Mouse (Mus musculus): ENCODE measurements around the gene Trim13. TPM values are rescaled to one million over a fixed set of nuclear protein-coding genes. Genes with fewer than 3 reads are reported as not detected.
A peak's percentile ranks its signal among the peaks of the same experiment; 100 is the strongest.
"Not testable (repeated sequence)": the region's sequence is repeated elsewhere in the genome, so short reads cannot be mapped to it uniquely, and the experiment has no call there.

The Trim13 gene
- total and polyA plus RNA-seq, 3 experiments, result 0.18 to 4.6 (median 4.2) TPM

- no peaks in the 10 kb centered on the region for H3K9me3 ChIP-seq (replicated peaks)
- H3K36me3 ChIP-seq (replicated peaks), result peaks cover 10% of the 10 kb centered on the region
- DNase-seq (ENCODE audit: low spot score) (no peak), ATAC-seq (ENCODE audit: extremely low read depth, insufficient number of reproducible peaks, low FRiP score, poor library complexity, severe bottlenecking) (no peak)
- no peak overlapping the region for H3K4me3 ChIP-seq (ENCODE audit: low read depth, low read length)
- H3K27me3 ChIP-seq (ENCODE audit: insufficient read depth, low read length), result peaks cover 3% of the 10 kb centered on the region; the same call in 1 of the 2 replicates
- peaks cover 21% of the 10 kb centered on the region for H3K4me1 ChIP-seq (ENCODE audit: insufficient read depth, low read depth, low read length)
- TF ChIP-seq GATA2 (IDR thresholded peaks at IDR 0.05; ENCODE audit: borderline replicate concordance, low read depth, low read length) (no peak), TAL1 (conservative IDR thresholded peaks at IDR 0.05; ENCODE audit: low read depth, low read length) (no peak), CTCF (IDR thresholded peaks at IDR 0.05; ENCODE audit: low read depth, low read length) (no peak), GATA1 (IDR thresholded peaks at IDR 0.05; ENCODE audit: borderline replicate concordance, low read length) (no peak), POLR2AphosphoS5 (IDR thresholded peaks at IDR 0.05; ENCODE audit: insufficient replicate concordance, low read depth, low read length) (no peak)
Measured at GRCm38 (mm10) chr14:61596719-61597426, 1.2 kb upstream of the Trim13 start.

GRCm38 (mm10) chr14:61599057-61599806, 1.2 kb downstream of the Trim13 start:
- Histone ChIP-seq H3K4me3 (ENCODE audit: low read depth, low read length) (peak overlapping the region; percentile 76), H3K9me3 (replicated peaks) (no peaks in the 10 kb centered on the region), H3K27me3 (ENCODE audit: insufficient read depth, low read length) (peaks cover 3% of the 10 kb centered on the region; the same call in 1 of the 2 replicates), H3K4me1 (ENCODE audit: insufficient read depth, low read depth, low read length) (peaks cover 23% of the 10 kb centered on the region), H3K36me3 (replicated peaks) (peaks cover 17% of the 10 kb centered on the region)
- ATAC-seq (ENCODE audit: extremely low read depth, insufficient number of reproducible peaks, low FRiP score, poor library complexity, severe bottlenecking), result peak; percentile 28; the same call in 1 of the 2 replicates
- DNase-seq (ENCODE audit: low spot score), result peak; percentile 76
- no peak for TF ChIP-seq GATA1 (IDR thresholded peaks at IDR 0.05; ENCODE audit: borderline replicate concordance, low read length)
- no peak for TF ChIP-seq TAL1 (conservative IDR thresholded peaks at IDR 0.05; ENCODE audit: low read depth, low read length)
- TF ChIP-seq GATA2 (IDR thresholded peaks at IDR 0.05; ENCODE audit: borderline replicate concordance, low read depth, low read length), result no peak
- no peak for TF ChIP-seq CTCF (IDR thresholded peaks at IDR 0.05; ENCODE audit: low read depth, low read length)
- no peak for TF ChIP-seq POLR2AphosphoS5 (IDR thresholded peaks at IDR 0.05; ENCODE audit: insufficient replicate concordance, low read depth, low read length)

- Histone ChIP-seq H3K4me1 (ENCODE audit: insufficient read depth, low read depth, low read length) (peaks cover 23% of the 10 kb centered on the region), H3K9me3 (replicated peaks) (no peaks in the 10 kb centered on the region), H3K4me3 (ENCODE audit: low read depth, low read length) (no peak overlapping the region), H3K36me3 (replicated peaks) (peaks cover 26% of the 10 kb centered on the region), H3K27me3 (ENCODE audit: insufficient read depth, low read length) (peaks cover under 1% of the 10 kb centered on the region; the same call in 1 of the 2 replicates)
- ATAC-seq (ENCODE audit: extremely low read depth, insufficient number of reproducible peaks, low FRiP score, poor library complexity, severe bottlenecking) (no peak), DNase-seq (ENCODE audit: low spot score) (no peak)
- no peak for TF ChIP-seq GATA2 (IDR thresholded peaks at IDR 0.05; ENCODE audit: borderline replicate concordance, low read depth, low read length)
- TF ChIP-seq TAL1 (conservative IDR thresholded peaks at IDR 0.05; ENCODE audit: low read depth, low read length), result no peak
- TF ChIP-seq POLR2AphosphoS5 (IDR thresholded peaks at IDR 0.05; ENCODE audit: insufficient replicate concordance, low read depth, low read length), result no peak
- TF ChIP-seq GATA1 (IDR thresholded peaks at IDR 0.05; ENCODE audit: borderline replicate concordance, low read length), result no peak
- TF ChIP-seq CTCF (IDR thresholded peaks at IDR 0.05; ENCODE audit: low read depth, low read length), result no peak
Measured at GRCm38 (mm10) chr14:61601348-61601747, 3.3 kb downstream of the Trim13 start.

DNA sequence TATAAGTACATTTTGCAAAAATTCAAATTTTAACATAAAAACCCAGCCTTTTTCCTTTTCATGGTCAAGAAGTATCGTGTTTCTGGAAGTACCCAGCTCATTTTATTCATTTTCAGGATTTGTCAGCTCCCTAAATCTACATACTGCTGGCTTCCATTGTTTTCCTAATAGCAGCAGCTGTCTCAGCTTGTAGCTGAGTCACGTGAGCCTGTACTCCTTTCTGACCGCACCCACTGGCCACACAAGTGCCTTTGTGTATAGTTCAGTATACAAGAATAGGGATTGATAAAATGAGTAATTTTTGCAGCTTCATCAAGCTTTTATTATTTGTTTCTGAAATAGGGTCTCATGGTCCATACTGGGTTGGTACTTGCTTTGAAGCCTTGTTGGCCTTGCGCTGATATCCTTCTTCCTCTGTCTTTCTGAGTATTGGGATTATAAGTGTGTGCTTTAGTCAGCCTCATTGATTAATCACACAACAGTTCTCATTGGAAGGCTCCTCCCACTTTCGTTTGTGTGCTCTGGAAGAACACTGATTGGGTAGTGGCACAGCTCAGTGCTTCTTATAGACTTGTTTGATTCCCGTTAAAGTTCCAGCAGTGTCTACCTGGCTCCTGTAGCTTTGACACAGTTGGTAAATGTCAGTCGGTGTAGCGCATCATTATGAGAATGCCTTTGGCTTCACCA, 5.2 kb downstream of the Trim13 start:
- no peak for DNase-seq (ENCODE audit: low spot score)
- peaks cover 20% of the 10 kb centered on the region for H3K4me1 ChIP-seq (ENCODE audit: insufficient read depth, low read depth, low read length)
- H3K36me3 ChIP-seq (replicated peaks), result peaks cover 30% of the 10 kb centered on the region
- no peak overlapping the region for H3K4me3 ChIP-seq (ENCODE audit: low read depth, low read length)
- H3K9me3 ChIP-seq (replicated peaks), result no peaks in the 10 kb centered on the region
- no peak for ATAC-seq (ENCODE audit: extremely low read depth, insufficient number of reproducible peaks, low FRiP score, poor library complexity, severe bottlenecking)
- no peaks in the 10 kb centered on the region for H3K27me3 ChIP-seq (ENCODE audit: insufficient read depth, low read length)
- TF ChIP-seq POLR2AphosphoS5 (IDR thresholded peaks at IDR 0.05; ENCODE audit: insufficient replicate concordance, low read depth, low read length) (no peak), GATA2 (IDR thresholded peaks at IDR 0.05; ENCODE audit: borderline replicate concordance, low read depth, low read length) (no peak)

DNA sequence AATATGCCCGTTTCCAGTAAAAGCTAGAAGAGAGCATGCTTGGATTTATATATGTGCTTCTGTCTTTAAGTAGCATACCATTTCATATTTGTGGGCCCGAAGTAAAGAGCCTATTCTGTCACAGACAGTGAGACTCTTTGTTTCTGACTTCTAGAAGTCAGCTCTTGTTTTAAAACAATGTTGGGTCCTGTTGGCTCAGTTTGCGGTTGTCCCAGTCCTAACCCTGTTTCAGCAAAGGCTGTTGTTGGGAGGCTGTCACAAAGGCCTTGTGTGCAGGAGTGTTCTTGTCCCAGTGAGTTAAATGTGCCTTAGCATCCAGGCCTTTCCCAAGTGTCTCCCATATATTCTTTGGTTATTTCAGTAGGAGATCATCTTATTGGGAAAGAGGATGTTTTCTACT, 6.0 kb downstream of the Trim13 start:
- H3K27me3 ChIP-seq (ENCODE audit: insufficient read depth, low read length), result no peaks in the 10 kb centered on the region
- H3K36me3 ChIP-seq (replicated peaks), result peaks cover 30% of the 10 kb centered on the region
- TF ChIP-seq GATA2 (IDR thresholded peaks at IDR 0.05; ENCODE audit: borderline replicate concordance, low read depth, low read length), result no peak
- no peak for TF ChIP-seq CTCF (IDR thresholded peaks at IDR 0.05; ENCODE audit: low read depth, low read length)
- TF ChIP-seq TAL1 (conservative IDR thresholded peaks at IDR 0.05; ENCODE audit: low read depth, low read length), result no peak
- no peak for TF ChIP-seq GATA1 (IDR thresholded peaks at IDR 0.05; ENCODE audit: borderline replicate concordance, low read length)
- no peak for TF ChIP-seq POLR2AphosphoS5 (IDR thresholded peaks at IDR 0.05; ENCODE audit: insufficient replicate concordance, low read depth, low read length)
- no peak for ATAC-seq (ENCODE audit: extremely low read depth, insufficient number of reproducible peaks, low FRiP score, poor library complexity, severe bottlenecking)
- DNase-seq (ENCODE audit: low spot score), result no peak
- H3K4me1 ChIP-seq (ENCODE audit: insufficient read depth, low read depth, low read length), result peaks cover 15% of the 10 kb centered on the region
- H3K4me3 ChIP-seq (ENCODE audit: low read depth, low read length), result no peak overlapping the region
- H3K9me3 ChIP-seq (replicated peaks), result no peaks in the 10 kb centered on the region

DNA sequence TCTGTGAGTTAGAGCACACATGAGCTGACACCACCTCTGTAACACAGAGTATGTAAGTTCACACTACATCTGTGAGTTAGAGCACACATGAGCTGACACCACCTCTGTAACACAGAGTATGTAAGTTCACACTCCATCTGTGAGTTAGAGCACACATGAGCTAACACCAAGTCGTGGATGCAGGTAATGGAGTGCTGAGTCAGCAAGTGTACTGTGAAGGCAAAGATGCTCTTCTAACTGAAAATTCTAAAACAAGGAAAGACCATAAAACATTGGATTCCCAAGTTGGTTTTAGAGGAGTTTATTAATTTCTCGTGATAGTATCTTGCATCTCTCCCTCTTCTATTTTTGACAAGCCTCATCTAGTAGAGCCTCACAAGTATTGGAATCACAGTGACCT, 8.0 kb downstream of the Trim13 start:
- not testable (repeated sequence) for ATAC-seq (ENCODE audit: extremely low read depth, insufficient number of reproducible peaks, low FRiP score, poor library complexity, severe bottlenecking)
- peaks cover 25% of the 10 kb centered on the region for H3K36me3 ChIP-seq (replicated peaks)

More for the DNA sequence above, 8.0 kb downstream of the Trim13 start:
- DNase-seq (ENCODE audit: low spot score); H3K4me3 ChIP-seq (ENCODE audit: low read depth, low read length); H3K27me3 ChIP-seq (ENCODE audit: insufficient read depth, low read length); H3K9me3 ChIP-seq (replicated peaks); H3K4me1 ChIP-seq (ENCODE audit: insufficient read depth, low read depth, low read length): not testable (repeated sequence)
